ENCODE assay signal across 29 mouse cellular contexts in the genomic region with DNA sequence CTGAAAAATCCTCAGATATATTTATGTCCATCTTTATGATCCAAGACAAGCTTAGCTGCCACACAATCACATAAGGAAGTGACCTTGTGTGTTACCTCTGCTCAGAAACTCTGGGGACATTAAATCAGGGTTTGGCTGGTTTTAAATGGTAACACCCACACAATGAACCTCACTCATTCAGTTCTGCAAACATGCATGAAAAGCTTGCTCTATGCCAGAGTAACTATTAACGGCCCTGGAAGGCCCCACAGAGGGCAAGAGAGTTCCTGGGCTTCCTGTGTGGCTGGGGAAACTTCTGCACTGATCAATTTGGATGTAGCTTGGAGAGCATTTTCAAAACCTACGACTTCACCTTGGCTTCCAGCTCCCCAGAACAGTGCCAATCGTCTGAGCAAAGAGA. TPM values are rescaled to one million over a fixed set of nuclear protein-coding genes. Genes with fewer than 3 reads are reported as not detected.
DNase-seq lines count a peak whose midpoint lies in the region; ATAC-seq and TF ChIP-seq lines count a peak whose summit lies in the region.
"Had no signal": no experiment of that assay in that cellular context is flagged by ENCODE, and none has a peak within 500 bp of the region (broad histone marks: within the 10 kb centered on the region; RNA-seq: fewer than 3 reads in every experiment).

No protein-coding gene starts in this region.

- no peaks in the 10 kb centered on the region for H3K4me1 ChIP-seq in forebrain, postnatal 0 days (ENCODE audit: insufficient read depth)
- H3K4me1 ChIP-seq: forebrain, embryonic 15.5 days; hindbrain, embryonic 12.5 days; limb, embryonic 13.5 days; liver, embryonic 12.5 days; midbrain, embryonic 13.5 days; neural tube, embryonic 13.5 days had no signal

- no peak overlapping the region for H3K9ac ChIP-seq in forebrain, postnatal 0 days
- H3K9ac ChIP-seq: forebrain, embryonic 15.5 days; hindbrain, embryonic 12.5 days; limb, embryonic 13.5 days; liver, embryonic 12.5 days; midbrain, embryonic 13.5 days; neural tube, embryonic 13.5 days had no signal

- H3K36me3 ChIP-seq in forebrain, postnatal 0 days (ENCODE audit: insufficient read depth): no peaks in the 10 kb centered on the region
- H3K36me3 ChIP-seq: forebrain, embryonic 15.5 days; hindbrain, embryonic 12.5 days; limb, embryonic 13.5 days; liver, embryonic 12.5 days; midbrain, embryonic 13.5 days; neural tube, embryonic 13.5 days had no signal

- no peak overlapping the region for H3K27ac ChIP-seq in forebrain, postnatal 0 days (ENCODE audit: low read depth, low read length)
- H3K27ac ChIP-seq: forebrain, embryonic 15.5 days; hindbrain, embryonic 12.5 days; hindbrain, postnatal 0 days; limb, embryonic 13.5 days; liver, embryonic 12.5 days; midbrain, embryonic 13.5 days; neural tube, embryonic 13.5 days had no signal

- ATAC-seq in CD4-positive, CD25-positive, alpha-beta regulatory T cell, adult 4 months: peak; percentile 19
- peak; percentile 33 for ATAC-seq in inflammation-experienced regulatory T-cells, adult 6 months
- no peak for ATAC-seq in forebrain, postnatal 0 days
- ATAC-seq: forebrain, embryonic 15.5 days; hindbrain, postnatal 0 days; liver, embryonic 12.5 days; lung, postnatal 0 days; midbrain, embryonic 13.5 days; Patski had no signal

- peak; percentile 23 for DNase-seq in kidney, adult 9 months
- DNase-seq in kidney, postnatal 10 days: no peak
- DNase-seq in A20 (ENCODE audit: low read depth, low spot score): peak; percentile 63
- no peak for DNase-seq in forebrain, postnatal 0 days
- DNase-seq in cerebellum, adult 8-10 months: no peak
- DNase-seq in frontal cortex, postnatal 25 days (ENCODE audit: low spot score in 2 of 2): no peak
- DNase-seq: adrenal gland, postnatal 25 days; B cell, adult 2 months; cerebellum, adult 18-20 months; cerebellum, postnatal 14 days; heart, postnatal 36 days; kidney, adult 8-10 months; kidney, postnatal 14 days; lung, adult 18-20 months; lung, postnatal 4 days; thymus, postnatal 4 days had no signal

- H3K4me3 ChIP-seq in forebrain, postnatal 0 days (ENCODE audit: low read depth, low read length): no peak overlapping the region
- H3K4me3 ChIP-seq: forebrain, embryonic 15.5 days; hindbrain, embryonic 12.5 days; limb, embryonic 13.5 days; liver, embryonic 12.5 days; midbrain, embryonic 13.5 days; neural tube, embryonic 13.5 days had no signal

- H3K27me3 ChIP-seq in forebrain, postnatal 0 days (ENCODE audit: insufficient read depth, low read length): no peaks in the 10 kb centered on the region
- H3K27me3 ChIP-seq: forebrain, embryonic 15.5 days; hindbrain, embryonic 12.5 days; limb, embryonic 13.5 days; liver, embryonic 12.5 days; midbrain, embryonic 13.5 days; neural tube, embryonic 13.5 days; Patski had no signal

- 51% methylated on average over 3 of the region's 3 CpGs for WGBS in forebrain, postnatal 0 days

- no peaks in the 10 kb centered on the region for H3K9me3 ChIP-seq in forebrain, postnatal 0 days (ENCODE audit: low read length)
- H3K9me3 ChIP-seq: forebrain, embryonic 15.5 days; hindbrain, embryonic 12.5 days; limb, embryonic 13.5 days; liver, embryonic 12.5 days; midbrain, embryonic 13.5 days; neural tube, embryonic 13.5 days had no signal

- no peak overlapping the region for H3K4me2 ChIP-seq in forebrain, postnatal 0 days (ENCODE audit: low read depth)
- H3K4me2 ChIP-seq: forebrain, embryonic 15.5 days; hindbrain, embryonic 12.5 days; limb, embryonic 13.5 days; liver, embryonic 12.5 days; midbrain, embryonic 13.5 days; neural tube, embryonic 13.5 days had no signal

- no peak for TF ChIP-seq CTCF in forebrain, postnatal 0 days (IDR thresholded peaks at IDR 0.05; ENCODE audit: low read depth)

RNA-seq across cellular contexts. Expression of a gene that starts 1.1 kb away (rescaled TPM):
- 10 to 100 TPM; 74.7 to 91.5 TPM for polyA plus RNA-seq in CD4-positive, CD25-positive, alpha-beta regulatory T cell, adult 4 months (2017; shearing (Covaris generic))
- polyA plus RNA-seq in inflammation-experienced regulatory T-cells, adult 6 months (2017; shearing (Covaris generic)): 10 to 100 TPM; 33.5 to 66.0 (median 62.2) TPM
- total RNA-seq in forebrain, postnatal 0 days (2014; rRNA removed): 0.38 and 0.77 TPM in 2 replicates
- polyA plus RNA-seq in forebrain, postnatal 0 days (2015; fragmentation: Nextera tagmentation; extraction: Ambion mirVana): 0.39 and 0.47 TPM in 2 replicates
- total RNA-seq: gastrocnemius, adult 8-10 months; MEL had no signal

RNA-seq across cellular contexts. Expression of a gene that starts 27.7 kb away (rescaled TPM):
- 1 to 10 TPM; 5.6 to 8.7 TPM for polyA plus RNA-seq in CD4-positive, CD25-positive, alpha-beta regulatory T cell, adult 4 months (2017; shearing (Covaris generic))
- polyA plus RNA-seq in inflammation-experienced regulatory T-cells, adult 6 months (2017; shearing (Covaris generic)): 1 to 10 TPM; 6.5 to 9.5 (median 7.4) TPM
- total RNA-seq in forebrain, postnatal 0 days (2014; rRNA removed): 0.31 and 0.81 TPM in 2 replicates
- 0.18 and 0.25 TPM in 2 replicates for polyA plus RNA-seq in forebrain, postnatal 0 days (2015; fragmentation: Nextera tagmentation; extraction: Ambion mirVana)

RNA-seq across cellular contexts. Expression of a gene that starts 37.7 kb away (rescaled TPM):
- 1 to 10 TPM; 2.3 to 4.9 TPM for polyA plus RNA-seq in CD4-positive, CD25-positive, alpha-beta regulatory T cell, adult 4 months (2017; shearing (Covaris generic))
- polyA plus RNA-seq in inflammation-experienced regulatory T-cells, adult 6 months (2017; shearing (Covaris generic)): 1 to 10 TPM in 2 of 3 experiments, under 1 TPM in 1; 0.82 to 3.7 (median 3.4) TPM
- 3.8 and 6.1 TPM in 2 replicates for total RNA-seq in forebrain, postnatal 0 days (2014; rRNA removed)
- polyA plus RNA-seq in forebrain, postnatal 0 days (2015; fragmentation: Nextera tagmentation; extraction: Ambion mirVana): 4.6 and 5.1 TPM in 2 replicates
- total RNA-seq: MEL had no signal

Comparison
In these comparisons a context has a peak if more than half of its experiments do, and no peak if none do; other contexts are left out.
1. DNase-seq: peak in kidney, adult 9 months (single experiment) and A20 (single experiment); none in kidney, postnatal 10 days (single experiment), forebrain, postnatal 0 days (single experiment), cerebellum, adult 8-10 months (single experiment) and frontal cortex, postnatal 25 days (0 of 2).
2. RNA of a gene that starts 1.1 kb away (polyA plus RNA-seq): 74.7 to 91.5 TPM in CD4-positive, CD25-positive, alpha-beta regulatory T cell, adult 4 months and 33.5 to 66.0 TPM in inflammation-experienced regulatory T-cells, adult 6 months; 0.39 to 0.47 TPM in forebrain, postnatal 0 days; every median in the first group is over 10 times any median in the second.